Mouse (Mus musculus): ENCODE measurements around the gene Slc17a2. TPM values are rescaled to one million over a fixed set of nuclear protein-coding genes. Genes with fewer than 3 reads are reported as not detected.

Gene Slc17a2
- total and polyA plus RNA-seq, 3 experiments = not detected

DNA sequence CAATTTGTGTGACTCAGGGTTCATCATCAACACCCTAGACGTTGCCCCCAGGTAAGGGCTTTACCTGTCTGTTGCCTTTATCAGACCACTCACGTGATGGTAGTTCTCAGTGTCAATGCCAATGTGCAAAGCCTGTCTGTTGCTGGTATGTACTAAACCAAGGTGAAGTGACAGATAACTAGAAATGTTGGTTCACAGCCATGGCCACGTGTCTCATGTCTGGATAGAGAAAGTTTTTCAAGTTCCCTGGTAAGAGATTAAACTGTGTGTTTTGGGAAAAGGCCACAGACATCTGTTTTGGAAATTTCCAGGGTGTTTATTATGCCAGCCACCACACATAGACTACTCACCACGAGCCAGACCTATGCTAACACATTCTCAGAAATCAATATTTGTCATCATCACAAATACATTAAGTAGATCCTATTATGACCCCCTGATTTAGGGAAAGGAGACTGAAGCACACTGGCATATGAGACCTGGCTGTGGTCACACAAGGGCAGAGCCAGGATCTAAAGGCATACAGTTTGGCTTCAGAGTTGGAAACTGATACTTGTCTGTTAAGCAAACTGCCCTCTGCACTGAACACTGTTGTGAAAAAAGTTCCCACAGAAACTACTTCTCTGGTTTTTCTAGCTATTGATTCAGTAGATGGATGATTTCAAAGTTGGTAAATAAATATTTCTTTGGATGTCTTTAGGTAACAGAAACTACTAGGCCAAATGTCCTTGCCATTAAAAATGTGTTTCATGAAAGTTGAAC lies 13.6 kb downstream of the Slc17a2 start:
- Histone ChIP-seq H3K79me2 (replicated peaks; ENCODE audit: control insufficient read depth, extremely low read depth, insufficient read depth, poor library complexity, severe bottlenecking) (no peaks in the 10 kb centered on the region), H3K4me1 (ENCODE audit: control insufficient read depth in 1 of 2, insufficient read depth in 2 of 2) (peaks cover 0 to 2% of the 10 kb centered on the region in 2 experiments; a peak in 2 of 4 replicates), H3K27me3 (replicated peaks) (no peaks in the 10 kb centered on the region), H3K27ac (ENCODE audit: insufficient read depth, low read depth) (no peak overlapping the region), H3K4me3 (replicated peaks in 1 of 3; ENCODE audit: low read depth in 2 of 3, low read length in 2 of 3, poor library complexity in 1 of 3) (no peak overlapping the region), H3K36me3 (replicated peaks in 1 of 2; ENCODE audit: control insufficient read depth in 1 of 2, insufficient read depth in 1 of 2, low read length in 1 of 2) (no peaks in the 10 kb centered on the region), H3K4me2 (ENCODE audit: insufficient read depth, low read depth, poor library complexity, severe bottlenecking) (no peak overlapping the region), H3K9me3 (replicated peaks; ENCODE audit: low read length) (no peaks in the 10 kb centered on the region), H3K9ac (ENCODE audit: insufficient read depth, low read depth) (no peak overlapping the region)
- DNase-seq (ENCODE audit: extremely low read depth) = no peak
- dilution Hi-C loops (cut with MboI; ENCODE audit: extremely low pct_ligation_motif_present, extremely low pct_unique_long_range_greater_than_20kb, low sequenced_read_pairs) = no loop called here
- TF ChIP-seq MAX (IDR thresholded peaks at IDR 0.05; ENCODE audit: low read length) = no peak
- in situ Hi-C loops (cut with MboI; ENCODE audit: low pct_ligation_motif_present, low pct_unique_long_range_greater_than_20kb, low sequenced_read_pairs) = no loop called here

- Histone ChIP-seq H3K27me3 (replicated peaks) (no peaks in the 10 kb centered on the region), H3K79me2 (replicated peaks; ENCODE audit: control insufficient read depth, extremely low read depth, insufficient read depth, poor library complexity, severe bottlenecking) (no peaks in the 10 kb centered on the region), H3K9ac (ENCODE audit: insufficient read depth, low read depth) (no peak overlapping the region), H3K4me2 (ENCODE audit: insufficient read depth, low read depth, poor library complexity, severe bottlenecking) (no peak overlapping the region), H3K9me3 (replicated peaks; ENCODE audit: low read length) (no peaks in the 10 kb centered on the region), H3K4me1 (ENCODE audit: control insufficient read depth in 1 of 2, insufficient read depth in 2 of 2) (peaks cover 0 to 2% of the 10 kb centered on the region in 2 experiments; a peak in 2 of 4 replicates), H3K4me3 (replicated peaks in 1 of 3; ENCODE audit: low read depth in 2 of 3, low read length in 2 of 3, poor library complexity in 1 of 3) (no peak overlapping the region), H3K27ac (ENCODE audit: insufficient read depth, low read depth) (no peak overlapping the region), H3K36me3 (replicated peaks in 1 of 2; ENCODE audit: control insufficient read depth in 1 of 2, insufficient read depth in 1 of 2, low read length in 1 of 2) (no peaks in the 10 kb centered on the region)
- TF ChIP-seq JUN (IDR thresholded peaks at IDR 0.05; ENCODE audit: insufficient read depth, low read depth, low read length) = no peak
- no peak for TF ChIP-seq ELF1 (IDR thresholded peaks at IDR 0.05; ENCODE audit: low read depth, low read length)
- no peak for TF ChIP-seq NELFE (IDR thresholded peaks at IDR 0.05; ENCODE audit: low read depth, low read length)
- no peak for TF ChIP-seq MYC (IDR thresholded peaks at IDR 0.05; ENCODE audit: low read depth, low read length)
- no peak for TF ChIP-seq CTCF (conservative IDR thresholded peaks at IDR 0.05 in 1 of 2, IDR thresholded peaks at IDR 0.05 in 1 of 2; ENCODE audit: low read depth in 2 of 2, low read length in 2 of 2)
- no peak for TF ChIP-seq MXI1 (IDR thresholded peaks at IDR 0.05; ENCODE audit: low read depth, low read length)
- no peak for TF ChIP-seq MEF2A (IDR thresholded peaks at IDR 0.05; ENCODE audit: borderline replicate concordance, low read depth, low read length)
- TF ChIP-seq E2F4 (IDR thresholded peaks at IDR 0.05; ENCODE audit: insufficient replicate concordance, low read depth, low read length) = no peak
- no peak for TF ChIP-seq JUND (conservative IDR thresholded peaks at IDR 0.05; ENCODE audit: low read depth, low read length)
- no peak for TF ChIP-seq ZC3H11A (IDR thresholded peaks at IDR 0.05; ENCODE audit: low read depth, low read length)
- no peak for TF ChIP-seq IRF4 (IDR thresholded peaks at IDR 0.05; ENCODE audit: low read depth, low read length)
- TF ChIP-seq MAX (IDR thresholded peaks at IDR 0.05; ENCODE audit: low read length) = no peak
- TF ChIP-seq PAX5 (IDR thresholded peaks at IDR 0.05; ENCODE audit: low read length) = no peak
- no peak for TF ChIP-seq NRF1 (IDR thresholded peaks at IDR 0.05; ENCODE audit: low read depth, low read length)
- no peak for TF ChIP-seq GABPA (IDR thresholded peaks at IDR 0.05; ENCODE audit: insufficient replicate concordance, low read depth, low read length)
- TF ChIP-seq HCFC1 (IDR thresholded peaks at IDR 0.05; ENCODE audit: low read depth, low read length) = no peak
- TF ChIP-seq CHD2 (IDR thresholded peaks at IDR 0.05; ENCODE audit: low read length) = no peak
- TF ChIP-seq CHD1 (IDR thresholded peaks at IDR 0.05; ENCODE audit: low read depth, low read length) = no peak
- in situ Hi-C loops (cut with MboI; ENCODE audit: low pct_ligation_motif_present, low pct_unique_long_range_greater_than_20kb, low sequenced_read_pairs) (no loop called here), dilution Hi-C loops (cut with MboI; ENCODE audit: extremely low pct_ligation_motif_present, extremely low pct_unique_long_range_greater_than_20kb, low sequenced_read_pairs) (no loop called here)
- no peak for DNase-seq (ENCODE audit: extremely low read depth)
Observed at GRCm38 (mm10) chr13:23822213-23822612, 15.4 kb downstream of the Slc17a2 start.
